Mouse (Mus musculus) intestine, postnatal 0 days (tissue): ENCODE results near the gene Dsp. TPM values are rescaled to one million over a fixed set of nuclear protein-coding genes. Genes with fewer than 3 reads are reported as not detected.
A peak's percentile ranks its signal among the peaks of the same experiment; 100 is the strongest.

Experiments used
- ATAC-seq: fragments of 200-750 bp; cut with Nextera tagmentation; 2 replicates; pipeline ENCODE4 v1.8.0; 2017; ENCODE audit warnings: mild to moderate bottlenecking, moderate TSS enrichment, moderate library complexity
- H3K27ac ChIP-seq: fragments of 300-500 bp; sonication (generic); 2 replicates; pipeline ENCODE4 v1.5.1; 2014; ENCODE audit warnings: mild to moderate bottlenecking, low read depth, low read length, moderate library complexity
- H3K27me3 ChIP-seq: fragments of 300-500 bp; sonication (generic); replicated peaks from 2 replicates; pipeline ENCODE4 v1.6.1; 2014; ENCODE audit warnings: low read length, mixed read lengths; ENCODE audit not compliant: control insufficient read depth, insufficient read depth
- H3K36me3 ChIP-seq: fragments of 300-500 bp; sonication (generic); 2 replicates; pipeline ENCODE4 v1.6.1; 2014; ENCODE audit warnings: mild to moderate bottlenecking, moderate library complexity; ENCODE audit not compliant: control insufficient read depth, insufficient read depth
- H3K4me1 ChIP-seq: fragments of 300-500 bp; sonication (generic); replicated peaks from 2 replicates; pipeline ENCODE4 v1.6.1; 2014; ENCODE audit warnings: antibody characterized with exemption, low read length, mixed read lengths; ENCODE audit not compliant: control insufficient read depth, insufficient read depth
- H3K4me2 ChIP-seq: fragments of 300-500 bp; sonication (generic); replicated peaks from 2 replicates; pipeline ENCODE4 v1.6.1; 2014; ENCODE audit warnings: low read depth, mild to moderate bottlenecking, moderate library complexity
- H3K4me3 ChIP-seq: fragments of 300-500 bp; sonication (generic); 2 replicates; pipeline ENCODE4 v1.5.1; 2014; ENCODE audit warnings: low read depth, low read length
- H3K9ac ChIP-seq: fragments of 300-500 bp; sonication (generic); 2 replicates; pipeline ENCODE4 v1.6.1; 2014; ENCODE audit warnings: mild to moderate bottlenecking, low read depth, low read length
- H3K9me3 ChIP-seq: fragments of 300-500 bp; sonication (generic); 2 replicates; pipeline ENCODE4 v1.6.1; 2016; ENCODE audit warnings: mixed run types; ENCODE audit not compliant: control insufficient read depth
- CTCF ChIP-seq: sonication (generic); IDR thresholded peaks from 2 replicates; pipeline ENCODE4 v1.5.1; 2016; ENCODE audit warnings: low read depth, mild to moderate bottlenecking, control low read depth, antibody characterized with exemption, moderate library complexity
- WGBS: fragments of 180-500 bp; shearing (Covaris S2); extraction: QIAGEN DNeasy Blood & Tissue Kit; methylation state at CpG from one replicate; pipeline ENCODE4 v1.1.7; 2014; 5-methylcytosine and 5-hydroxymethylcytosine counted together
- polyA plus RNA-seq: library from polyadenylated mRNA; unstranded; fragments of >200 nt; fragmentation: Nextera tagmentation; extraction: Ambion mirVana; gene quantifications from 2 replicates; pipeline ENCODE4 v1.2.1, GENCODE M21; 2015

Gene Dsp
- polyA plus RNA-seq, 1 experiment from 2014 or later, result 14.8 TPM

DNA sequence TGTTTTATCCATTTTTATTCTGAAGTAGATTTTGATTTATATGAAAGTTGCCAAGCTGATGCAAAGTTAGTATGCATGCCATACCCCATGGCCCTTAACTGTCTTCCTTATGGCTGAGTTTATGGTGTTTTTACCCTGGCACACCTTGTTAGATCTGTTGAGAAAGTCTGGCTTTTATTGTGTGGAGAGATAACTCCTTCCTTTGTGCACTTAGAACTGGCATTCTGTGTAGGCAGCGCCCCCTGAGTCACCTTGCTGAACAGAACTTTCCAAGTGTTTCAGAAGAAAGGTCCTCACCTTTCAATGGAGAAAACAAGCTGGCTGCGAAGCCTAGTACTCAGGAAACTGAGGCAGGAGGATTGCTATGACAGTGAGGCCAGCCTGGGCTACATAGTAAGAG lies 10.9 kb downstream of the Dsp start:
- no peaks in the 10 kb centered on the region for H3K9me3 ChIP-seq
- H3K27ac ChIP-seq, result peak overlapping the region; percentile 16; the same call in 1 of the 2 replicates
- no peak overlapping the region for H3K4me2 ChIP-seq
- H3K4me3 ChIP-seq, result no peak overlapping the region
- peak; percentile 77 for ATAC-seq
- no peak overlapping the region for H3K9ac ChIP-seq
- peak; percentile 75 for TF ChIP-seq CTCF
- peaks cover 2% of the 10 kb centered on the region; the same call in 1 of the 2 replicates for H3K4me1 ChIP-seq
- WGBS, result 55% methylated on average over 2 of the region's 2 CpGs
- H3K36me3 ChIP-seq, result peaks cover 8% of the 10 kb centered on the region; the same call in 1 of the 2 replicates
- H3K27me3 ChIP-seq, result no peaks in the 10 kb centered on the region

DNA sequence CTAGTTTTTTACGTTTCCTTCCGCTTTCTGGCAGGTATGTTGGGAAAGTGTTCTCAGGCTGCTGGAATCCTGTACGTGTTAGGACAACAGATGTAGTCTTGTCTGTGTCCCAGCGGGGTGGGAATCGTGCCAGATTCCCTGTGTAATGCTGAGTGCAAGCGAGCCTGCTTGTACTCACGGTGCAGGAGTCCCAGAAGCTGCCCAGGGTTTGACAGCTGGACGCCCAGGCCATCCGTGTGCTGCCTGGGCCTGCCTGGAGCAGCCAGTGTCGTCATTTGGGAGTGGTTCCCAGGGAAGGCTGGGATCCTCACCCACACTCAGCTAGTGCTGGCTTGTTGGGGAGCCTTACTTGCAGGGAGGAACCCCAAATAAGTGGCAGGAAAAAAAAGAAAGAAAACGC lies 11.6 kb downstream of the Dsp start:
- peak; percentile 46; the same call in 1 of the 2 replicates for ATAC-seq
- Histone ChIP-seq H3K9me3 (no peaks in the 10 kb centered on the region), H3K27me3 (no peaks in the 10 kb centered on the region), H3K4me1 (peaks cover 2% of the 10 kb centered on the region; the same call in 1 of the 2 replicates), H3K4me2 (no peak overlapping the region), H3K9ac (no peak overlapping the region), H3K4me3 (no peak overlapping the region), H3K36me3 (peaks cover 11% of the 10 kb centered on the region; the same call in 1 of the 2 replicates), H3K27ac (peak overlapping the region; percentile 41; the same call in 1 of the 2 replicates)
- WGBS, result 33% methylated on average over 11 of the region's 11 CpGs
- TF ChIP-seq CTCF, result no peak

DNA sequence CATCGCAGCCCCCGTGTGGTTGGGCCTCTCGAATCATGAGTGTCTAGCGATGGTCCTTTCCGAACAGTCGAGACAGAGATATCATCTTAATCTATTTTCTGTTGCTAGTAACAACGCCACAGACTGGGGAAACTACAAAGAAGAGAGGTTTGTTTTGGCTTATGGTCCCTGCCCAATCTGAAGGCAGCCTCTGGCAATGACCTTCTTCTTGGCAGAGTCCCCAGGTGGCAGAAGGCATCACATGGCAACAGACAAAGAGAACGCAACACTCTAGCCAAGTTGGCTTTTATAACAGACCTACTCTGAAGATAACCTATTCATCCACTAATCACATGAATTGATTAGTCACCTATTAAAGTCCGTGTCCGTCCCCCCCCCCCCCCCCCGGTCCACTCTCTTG lies 13.8 kb downstream of the Dsp start:
- 86% methylated on average over 11 of the region's 11 CpGs for WGBS
- no peak for TF ChIP-seq CTCF
- no peak for ATAC-seq

DNA sequence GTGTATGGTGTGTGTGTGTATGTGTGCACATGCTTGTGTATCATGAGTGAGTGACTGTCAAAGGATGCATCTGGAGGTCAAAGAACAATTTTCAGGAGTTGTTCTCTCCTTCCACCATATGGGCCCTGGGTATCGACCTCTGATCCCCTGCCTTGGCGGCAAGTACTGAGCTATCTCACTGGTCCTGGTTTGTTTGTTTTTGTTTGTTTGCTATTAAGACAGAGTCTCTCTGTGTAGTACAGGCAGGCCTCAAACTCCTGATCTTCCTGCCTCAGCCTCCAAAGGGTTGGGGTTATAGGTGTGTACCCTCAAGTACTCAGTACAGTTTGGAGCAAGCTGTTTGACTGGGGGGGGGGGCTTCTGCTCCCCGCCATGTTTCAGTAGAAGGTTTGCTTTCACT lies 16.0 kb downstream of the Dsp start:
- H3K27me3 ChIP-seq, result no peaks in the 10 kb centered on the region
- TF ChIP-seq CTCF, result no peak
- H3K4me2 ChIP-seq, result no peak overlapping the region
- no peaks in the 10 kb centered on the region for H3K9me3 ChIP-seq
- H3K27ac ChIP-seq, result no peak overlapping the region
- peaks cover 23% of the 10 kb centered on the region; the same call in 1 of the 2 replicates for H3K36me3 ChIP-seq
- no peak overlapping the region for H3K4me3 ChIP-seq
- no peak for ATAC-seq
- no peak overlapping the region for H3K9ac ChIP-seq
- WGBS, result 80% methylated on average over 3 of the region's 3 CpGs
- H3K4me1 ChIP-seq, result no peaks in the 10 kb centered on the region; the same call in 1 of the 2 replicates

More for the DNA sequence above, 13.8 kb downstream of the Dsp start:
- no peak overlapping the region for H3K4me3 ChIP-seq
- H3K4me1 ChIP-seq, result peaks cover 2% of the 10 kb centered on the region; the same call in 1 of the 2 replicates
- H3K9me3 ChIP-seq, result no peaks in the 10 kb centered on the region
- peaks cover 23% of the 10 kb centered on the region; the same call in 1 of the 2 replicates for H3K36me3 ChIP-seq
- H3K9ac ChIP-seq, result no peak overlapping the region
- H3K27me3 ChIP-seq, result no peaks in the 10 kb centered on the region
- no peak overlapping the region for H3K27ac ChIP-seq
- H3K4me2 ChIP-seq, result no peak overlapping the region

DNA sequence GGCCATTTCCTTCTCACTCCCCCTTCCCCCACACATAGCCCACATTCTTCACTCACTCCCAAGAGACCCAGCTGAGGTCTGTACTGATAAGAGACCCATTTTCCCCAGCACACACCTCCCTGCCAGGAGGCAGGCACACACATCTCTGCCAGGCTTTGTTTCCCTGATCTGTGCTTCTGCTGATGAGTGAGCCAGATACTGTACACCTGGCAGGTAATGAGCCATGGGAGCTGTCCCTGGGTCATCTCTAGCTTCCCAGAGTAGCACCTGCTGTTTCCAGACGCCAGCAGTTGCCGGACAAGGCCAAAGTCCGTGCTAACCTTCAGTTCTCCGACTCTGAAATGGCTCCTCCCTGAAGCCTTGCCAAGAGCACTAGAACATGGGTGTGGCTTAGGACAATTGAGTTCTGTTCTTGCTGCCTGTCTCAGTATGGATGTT lies 19.6 kb downstream of the Dsp start:
- H3K27me3 ChIP-seq, result no peaks in the 10 kb centered on the region
- ATAC-seq, result peak; percentile 96
- H3K27ac ChIP-seq, result peak overlapping the region; percentile 57

DNA sequence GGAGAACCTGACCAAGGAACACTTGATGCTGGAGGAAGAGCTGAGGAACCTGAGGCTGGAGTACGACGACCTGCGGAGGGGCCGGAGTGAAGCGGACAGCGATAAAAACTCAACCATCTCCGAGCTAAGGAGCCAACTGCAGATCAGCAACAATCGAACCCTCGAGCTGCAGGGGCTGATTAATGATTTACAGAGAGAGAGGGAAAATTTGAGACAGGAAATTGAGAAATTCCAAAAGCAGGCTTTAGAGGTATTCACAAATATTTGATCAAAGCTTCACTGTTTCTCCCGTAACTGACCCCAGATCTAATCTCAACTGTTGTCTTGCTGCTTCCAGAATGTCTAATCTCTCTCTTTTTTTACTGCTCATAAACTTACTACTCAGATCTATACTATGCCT lies 42.3 kb downstream of the Dsp start:
- no peak overlapping the region for H3K27ac ChIP-seq
- no peak overlapping the region for H3K4me3 ChIP-seq
- TF ChIP-seq CTCF, result no peak
- H3K27me3 ChIP-seq, result no peaks in the 10 kb centered on the region
- 48% methylated on average over 10 of the region's 10 CpGs for WGBS
- ATAC-seq, result no peak
- H3K4me2 ChIP-seq, result no peak overlapping the region
- no peaks in the 10 kb centered on the region for H3K4me1 ChIP-seq
- peaks cover 6% of the 10 kb centered on the region; the same call in 1 of the 2 replicates for H3K9me3 ChIP-seq
- peaks cover 80% of the 10 kb centered on the region for H3K36me3 ChIP-seq
- H3K9ac ChIP-seq, result no peak overlapping the region

More for the DNA sequence above, 19.6 kb downstream of the Dsp start:
- Histone ChIP-seq H3K4me2 (no peak overlapping the region), H3K4me3 (no peak overlapping the region), H3K36me3 (peaks cover 36% of the 10 kb centered on the region), H3K9ac (no peak overlapping the region), H3K4me1 (no peaks in the 10 kb centered on the region), H3K9me3 (no peaks in the 10 kb centered on the region)
- no peak for TF ChIP-seq CTCF
- 15% methylated on average over 4 of the region's 4 CpGs for WGBS
